Mouse (Mus musculus) left cerebral cortex, adult 18-20 months (tissue): ENCODE measurements at regions not wholly inside any gene's neighbourhood (a gene's known extent, or its start where the extent isn't known, plus 50 kb on each side); places are given as distances from the start of the nearest gene placed in this dataset.

Source experiments
- DNase-seq, 2 experiments: peaks; one replicate each; pipeline ENCODE4 v3.0.0; 2021 to 2022; ENCODE audit warnings: low spot score in 2 of 2, mixed read lengths in 1 of 2

- DNase-seq: no peak
Measured at GRCm38 (mm10) chr12:90469754-90470153, 268.5 kb downstream of the Dio2 start.

- peak in 1 of 2 experiments; percentile 2 for DNase-seq
Measured at GRCm38 (mm10) chr12:90460121-90460520, 278.1 kb downstream of the Dio2 start.

GRCm38 (mm10) chr12:90440672-90441071, 297.6 kb downstream of the Dio2 start:
- no peak for DNase-seq

GRCm38 (mm10) chr12:90425276-90426063, 312.8 kb downstream of the Dio2 start:
- peak; percentile 5 to 17 for DNase-seq

- DNase-seq: no peak
Measured at GRCm38 (mm10) chr12:90417590-90418221, 320.5 kb downstream of the Dio2 start.

GRCm38 (mm10) chr12:90408716-90409115, 329.5 kb downstream of the Dio2 start:
- DNase-seq: no peak

GRCm38 (mm10) chr12:90398564-90398963, 339.7 kb downstream of the Dio2 start:
- peak; percentile 16 to 36 for DNase-seq
